Mouse (Mus musculus): ENCODE results near the gene Mapkbp1.

Gene Mapkbp1

GRCm38 (mm10) chr2:119972537-119972879 lies at the start of gene Mapkbp1:
TSS of gene Mapkbp1 (plus strand) at chr2:119972699.
- no peak for DNase-seq

DNA sequence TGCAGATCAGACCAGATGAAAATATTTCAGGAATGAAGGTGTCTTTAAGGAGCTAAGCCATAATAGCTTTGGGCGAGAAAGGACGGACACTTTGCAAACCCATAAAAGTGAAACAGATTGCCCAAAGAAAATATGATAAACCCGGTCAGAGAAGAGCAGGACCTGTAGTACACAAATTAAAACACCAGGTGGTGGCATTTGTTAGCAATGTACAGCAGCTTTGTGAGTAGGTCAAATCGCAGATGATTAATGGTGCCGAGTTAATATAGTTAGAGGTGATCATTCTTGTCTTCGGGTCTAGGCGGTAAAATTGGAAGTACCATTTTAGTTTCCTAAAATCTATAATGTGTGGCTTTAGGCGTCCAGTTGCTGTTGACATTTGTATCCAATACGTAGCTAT lies 1.9 kb upstream of the Mapkbp1 start:
- no peak for DNase-seq

DNA sequence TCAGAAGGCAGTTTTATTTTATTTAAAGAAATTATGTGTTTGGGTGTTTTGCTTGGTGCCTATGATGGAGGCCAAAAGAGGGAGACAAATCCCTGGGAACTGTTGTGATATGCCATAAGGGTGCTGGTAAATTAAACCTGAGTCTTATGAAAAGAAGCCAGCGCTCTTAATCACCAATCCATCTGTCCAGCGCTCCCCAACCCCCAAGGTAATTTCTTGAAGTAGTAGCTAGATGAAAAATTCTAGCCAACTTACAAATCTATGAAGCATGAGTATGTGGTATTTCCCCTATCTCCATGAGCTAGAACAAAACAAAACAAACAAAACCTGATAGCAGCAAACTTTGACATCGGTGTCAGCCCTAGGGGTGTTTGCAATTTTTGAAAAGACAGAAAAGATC lies 1.2 kb upstream of the Mapkbp1 start:
- DNase-seq: no peak

DNA sequence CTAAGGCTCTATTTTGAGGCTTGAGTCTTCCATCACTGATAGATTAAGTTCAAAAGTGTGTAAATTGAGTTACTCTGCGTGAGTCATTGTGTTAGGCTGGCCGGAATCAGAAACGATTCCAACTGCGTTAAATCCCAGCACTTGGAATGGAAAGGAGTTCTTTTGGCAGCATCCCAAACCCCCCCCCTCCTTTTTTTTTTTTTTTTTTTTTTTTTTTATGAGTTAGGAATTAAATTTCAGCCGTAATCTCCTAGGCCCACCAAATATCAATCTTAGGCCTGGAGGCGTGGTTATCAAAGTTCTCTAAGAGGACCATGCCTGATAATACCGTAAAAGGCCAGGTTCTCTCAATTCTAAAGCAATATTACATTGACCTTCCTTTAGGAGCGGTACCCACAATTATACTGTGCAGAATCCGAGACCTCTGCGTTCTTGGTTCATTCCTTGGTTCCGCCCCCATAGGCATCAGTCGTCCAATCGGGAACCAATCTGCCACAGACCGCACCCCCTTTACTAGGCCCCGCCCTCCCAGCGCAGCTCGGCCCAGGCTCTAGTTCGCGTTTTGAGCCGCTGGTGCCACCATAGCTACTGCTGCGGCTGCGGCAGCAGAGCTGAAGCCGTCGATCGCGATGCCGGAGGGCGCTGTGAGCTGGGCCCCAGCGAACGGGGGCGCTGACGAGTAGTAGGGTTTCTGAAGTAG lies 512 bp upstream of the Mapkbp1 start:
- DNase-seq: peak; percentile 95

DNA sequence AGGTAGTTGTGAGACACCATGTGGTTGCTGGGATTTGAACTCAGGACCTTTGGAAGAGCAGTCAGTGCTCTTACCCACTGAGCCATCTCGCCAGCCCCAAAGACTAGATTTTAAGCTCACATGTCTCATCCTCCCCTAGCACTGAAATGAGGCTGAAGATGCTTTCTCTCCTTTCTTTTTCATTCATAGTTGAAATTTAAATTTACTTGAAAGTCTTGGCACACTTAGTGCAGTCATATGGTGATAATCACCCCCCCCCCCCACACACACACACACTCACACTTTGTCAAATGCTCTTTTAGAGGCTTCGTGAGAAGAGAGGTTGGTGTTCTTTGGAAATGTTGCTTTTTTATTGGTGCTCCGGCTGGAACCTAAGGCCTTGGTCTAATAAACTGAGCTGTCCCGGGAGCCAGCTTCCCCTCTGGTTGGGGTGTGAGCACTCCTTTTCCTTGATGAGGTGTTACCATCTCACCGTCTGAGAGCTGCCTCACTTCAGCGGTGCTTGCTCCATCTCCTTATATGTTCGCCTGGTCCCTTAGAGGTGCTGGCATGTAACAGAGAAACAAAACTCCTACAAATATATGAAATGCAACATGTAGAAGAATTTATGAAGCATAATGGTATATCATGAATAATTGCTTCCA lies 8.0 kb downstream of the Mapkbp1 start:
- no peak for DNase-seq

DNA sequence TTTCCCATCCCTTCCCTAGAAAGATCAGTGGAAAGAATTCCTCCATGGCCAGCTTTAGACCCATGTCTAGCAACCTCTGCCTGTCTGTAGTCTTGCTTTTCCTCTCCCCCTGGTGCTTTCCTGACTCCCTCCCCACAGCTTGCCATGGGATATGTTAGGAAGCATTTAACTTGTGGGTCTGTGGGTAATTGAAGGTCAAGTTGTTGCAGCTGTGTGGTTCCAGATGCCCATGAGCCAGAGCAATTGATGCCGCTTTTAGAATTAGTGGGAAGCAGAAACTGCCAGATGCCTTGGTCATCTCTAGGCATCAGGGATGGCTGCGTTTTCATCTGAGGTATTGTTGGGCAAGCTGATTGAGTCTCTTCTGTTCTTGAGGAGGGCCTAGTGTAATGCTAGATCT lies 9.1 kb downstream of the Mapkbp1 start:
- no peak for DNase-seq

DNA sequence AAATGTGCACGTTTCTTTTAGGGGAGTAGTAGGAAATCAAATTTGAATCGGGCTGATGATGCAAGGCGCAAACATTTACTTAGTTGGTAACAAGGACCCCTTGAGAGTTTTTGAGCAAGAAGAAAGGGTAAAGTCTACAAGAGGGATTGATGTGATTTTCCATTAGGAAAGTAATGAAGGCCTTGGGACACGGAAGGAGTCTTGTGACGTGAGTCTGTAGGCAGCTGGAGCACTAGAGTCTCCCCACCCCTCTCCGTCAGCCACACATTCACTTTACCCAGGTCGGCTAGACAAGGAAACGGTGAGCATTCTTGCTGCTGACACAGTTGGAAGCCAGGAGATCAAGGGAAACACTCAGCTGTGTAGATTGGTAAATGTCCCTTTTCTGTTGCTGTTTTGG lies 13.4 kb downstream of the Mapkbp1 start:
- DNase-seq: no peak

GRCm38 (mm10) chr2:119986369-119986768 lies 13.9 kb downstream of the Mapkbp1 start:
- DNase-seq: no peak

DNA sequence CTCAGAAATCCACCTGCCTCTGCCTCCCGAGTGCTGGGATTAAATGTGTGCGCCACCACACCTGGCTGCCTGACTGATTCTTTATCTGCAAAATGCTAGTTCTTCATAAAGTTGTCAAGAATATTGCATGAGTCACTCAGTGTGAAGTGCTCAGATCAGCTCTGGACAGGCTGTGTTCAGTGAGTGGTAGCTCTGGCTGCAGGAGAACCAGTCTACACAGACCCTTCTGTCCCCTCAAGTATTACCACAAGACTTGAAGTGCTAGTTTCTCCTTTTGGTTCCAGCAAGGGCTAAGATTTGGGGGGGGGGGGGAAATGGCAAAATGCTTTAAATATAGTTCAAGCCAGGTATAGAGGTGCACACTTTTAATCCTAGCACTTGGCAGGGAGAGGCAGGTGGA lies 14.9 kb downstream of the Mapkbp1 start:
- DNase-seq: no peak

DNA sequence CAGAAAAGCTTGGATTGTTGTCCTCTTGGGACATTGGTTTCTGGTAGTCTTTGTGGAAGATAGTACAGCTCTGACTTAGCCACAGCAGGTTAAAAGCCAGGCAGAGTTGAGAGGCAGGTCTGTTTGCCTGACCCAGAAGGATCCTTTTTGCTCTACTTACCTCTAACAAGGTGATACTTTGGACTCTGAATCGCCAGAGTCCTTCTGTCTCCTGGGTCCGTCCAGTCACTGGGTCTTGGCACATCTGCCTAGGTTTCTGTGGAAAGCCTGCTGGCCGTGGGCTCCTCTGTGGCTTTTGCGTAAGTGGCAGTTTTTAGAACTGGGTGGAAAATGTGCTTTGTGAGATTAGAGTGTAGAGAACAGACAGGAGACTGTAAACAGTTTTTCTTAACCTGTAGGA lies 16.5 kb downstream of the Mapkbp1 start:
- no peak for DNase-seq

DNA sequence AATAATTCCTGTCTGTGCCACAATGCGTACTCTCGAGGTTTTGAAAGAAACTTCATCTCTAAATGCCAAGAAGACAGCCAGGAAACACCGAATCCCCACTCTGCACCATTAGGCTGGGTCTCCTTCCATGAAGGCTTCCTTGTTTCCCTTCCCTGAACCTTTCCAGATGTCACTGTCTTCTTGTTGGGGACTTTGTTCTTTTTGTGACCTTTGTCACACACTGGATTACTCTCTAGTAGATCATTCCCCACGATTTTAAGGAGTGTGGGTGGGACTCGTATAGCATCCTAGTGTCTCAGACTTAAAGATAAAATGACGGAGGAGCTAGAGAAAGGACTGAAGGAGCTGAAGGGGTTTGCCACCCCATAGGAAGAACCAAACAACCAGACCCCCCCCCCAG lies 18.4 kb downstream of the Mapkbp1 start:
- DNase-seq: no peak

- no peak for DNase-seq
Observed at GRCm38 (mm10) chr2:119992349-119992748, 19.9 kb downstream of the Mapkbp1 start.

- no peak for DNase-seq
Observed at GRCm38 (mm10) chr2:119993515-119993914, 21.0 kb downstream of the Mapkbp1 start.

DNA sequence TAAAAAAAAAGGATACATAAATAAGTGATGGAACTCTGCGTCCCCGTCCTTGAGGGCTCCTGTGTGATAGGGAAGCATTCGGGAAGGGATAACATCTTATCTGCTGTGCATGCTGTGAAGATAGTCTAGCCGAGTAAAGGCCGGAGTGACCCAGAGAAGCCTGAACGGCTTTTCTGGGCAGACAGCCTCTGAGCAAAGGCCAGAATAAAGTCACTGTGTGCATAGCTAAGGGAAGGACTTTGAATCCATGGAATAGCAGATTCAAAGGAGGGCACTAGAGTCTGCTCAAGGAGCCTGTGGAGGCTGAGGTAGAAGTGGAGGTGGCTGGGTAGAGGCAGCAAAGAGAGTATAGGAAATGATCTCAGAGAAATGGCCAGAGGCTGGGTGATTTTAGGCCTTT lies 22.3 kb downstream of the Mapkbp1 start:
- no peak for DNase-seq

GRCm38 (mm10) chr2:119995391-119996281 lies 23.1 kb downstream of the Mapkbp1 start:
- no peak for DNase-seq

DNA sequence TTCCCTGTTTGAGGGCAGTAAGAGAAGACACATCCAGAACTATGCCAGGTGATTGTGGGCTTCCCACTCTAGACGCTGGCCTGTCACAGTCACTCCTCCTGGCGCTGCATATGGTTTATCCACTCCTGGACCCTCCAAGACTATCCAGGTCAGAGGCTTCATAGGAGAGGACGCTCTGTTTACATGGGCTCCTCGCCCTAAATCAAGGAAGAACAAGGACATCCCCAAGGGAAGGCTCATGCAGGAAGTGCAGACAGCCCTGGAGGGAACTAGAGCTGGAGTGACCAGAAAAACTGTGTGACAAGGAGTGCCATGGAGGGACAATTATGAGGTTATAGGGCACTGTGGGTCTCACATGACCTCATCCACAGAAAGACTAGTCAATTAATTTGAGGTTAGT lies 24.9 kb downstream of the Mapkbp1 start:
- DNase-seq: no peak

GRCm38 (mm10) chr2:119999731-120000130 lies 27.2 kb downstream of the Mapkbp1 start:
- DNase-seq: no peak

GRCm38 (mm10) chr2:120000882-120001584 lies 28.5 kb downstream of the Mapkbp1 start:
- DNase-seq: no peak

DNA sequence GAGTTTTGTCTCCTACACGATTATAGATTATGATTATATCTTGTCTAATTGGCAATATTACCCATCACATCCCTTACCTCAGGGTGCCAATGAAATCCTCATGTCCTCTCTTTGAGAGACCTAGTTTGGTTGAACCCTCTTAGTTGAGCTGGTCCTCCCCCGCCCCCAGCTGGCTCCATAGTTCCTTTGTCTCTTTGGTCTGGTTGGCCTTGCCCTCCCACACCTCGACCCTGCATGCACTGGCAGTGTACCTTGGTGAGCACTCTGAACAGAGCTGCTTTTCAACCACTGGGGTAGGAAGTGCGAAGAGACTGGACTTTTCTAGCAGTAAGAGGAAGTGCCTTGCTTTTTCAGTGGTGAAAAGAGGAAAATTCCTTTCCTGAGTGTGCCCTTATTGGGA lies 29.5 kb downstream of the Mapkbp1 start:
- DNase-seq: no peak

- DNase-seq: no peak
Observed at GRCm38 (mm10) chr2:120003970-120004369, 31.5 kb downstream of the Mapkbp1 start.

DNA sequence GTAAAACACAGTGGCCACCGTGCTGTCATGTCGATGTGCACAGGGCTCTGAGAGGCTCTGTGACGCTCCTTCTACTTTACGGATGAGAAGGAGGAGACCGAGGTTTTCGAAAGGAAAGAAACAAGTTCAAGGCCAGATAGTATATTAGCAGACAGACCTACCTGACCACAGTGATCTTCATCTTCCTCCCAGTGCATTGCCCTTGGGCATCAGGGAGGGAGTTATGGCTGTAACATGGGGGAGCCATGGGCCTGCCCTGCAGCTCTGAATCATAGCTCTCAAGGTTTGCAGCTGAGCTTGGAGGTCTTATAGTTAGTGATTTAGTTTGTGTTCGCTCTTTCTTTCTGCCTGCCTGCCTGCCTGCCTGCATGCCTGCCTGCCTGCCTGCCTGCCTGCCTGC lies 34.2 kb downstream of the Mapkbp1 start:
- DNase-seq: no peak

DNA sequence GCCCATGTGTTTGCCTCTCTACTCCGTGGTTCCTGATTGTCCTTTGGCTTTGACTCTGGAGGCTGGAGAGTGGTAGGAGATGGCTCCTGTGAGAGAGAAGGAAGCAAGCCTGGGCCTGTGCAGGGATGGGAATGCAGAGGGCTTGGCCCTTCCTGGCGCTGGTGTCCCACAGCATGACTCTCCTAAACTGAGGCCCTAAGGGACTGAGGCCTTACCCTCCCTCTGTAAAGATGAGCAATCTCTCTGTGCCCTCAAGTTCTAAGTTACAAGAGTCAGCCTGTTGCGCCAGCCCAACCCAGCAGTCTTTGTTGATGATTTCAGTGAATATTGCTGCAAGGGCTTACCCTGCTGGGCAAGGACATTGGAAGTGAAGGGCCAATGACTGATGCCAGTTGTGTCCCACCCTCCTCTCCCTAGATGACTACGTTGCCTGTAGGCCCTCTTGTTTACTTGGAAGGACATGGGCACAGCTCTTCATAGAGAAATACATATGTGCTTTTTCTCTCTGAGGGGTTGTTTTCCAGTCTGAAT lies 35.2 kb downstream of the Mapkbp1 start:
- no peak for DNase-seq

- no peak for DNase-seq
Observed at GRCm38 (mm10) chr2:120008672-120009071, 36.2 kb downstream of the Mapkbp1 start.

Measured in cerebellum, adult 11-12 months (tissue).